Mouse (Mus musculus): ENCODE measurements around the gene D630003M21Rik. TPM values are rescaled to one million over a fixed set of nuclear protein-coding genes. Genes with fewer than 3 reads are reported as not detected.
A peak's percentile ranks its signal among the peaks of the same experiment; 100 is the strongest.

Gene D630003M21Rik
- total RNA-seq, 1 experiment = 0.89 TPM

GRCm38 (mm10) chr2:158258781-158259180 is 29.8 kb upstream of the D630003M21Rik start:
- H3K27ac ChIP-seq (ENCODE audit: insufficient read depth, low read depth, low read length, poor library complexity, severe bottlenecking) = no peak overlapping the region
- H3K4me3 ChIP-seq (ENCODE audit: insufficient read depth in 1 of 2, low read depth in 1 of 2, low read length in 2 of 2, poor library complexity in 1 of 2, severe bottlenecking in 1 of 2) = peak overlapping the region in 1 of 2 experiments; percentile 44; a peak in 2 of 4 replicates
- H3K9me3 ChIP-seq (ENCODE audit: control insufficient read depth, insufficient read depth, low read depth, low read length) = no peaks in the 10 kb centered on the region
- DNase-seq (ENCODE audit: low read depth, low spot score) = peak; percentile 90
- TF ChIP-seq CHD2 (IDR thresholded peaks at IDR 0.05; ENCODE audit: low read depth, low read length) (no peak), ZNF384 (IDR thresholded peaks at IDR 0.05; ENCODE audit: low read depth, low read length) (no peak), HCFC1 (IDR thresholded peaks at IDR 0.05; ENCODE audit: borderline replicate concordance, insufficient read depth, low read length) (no peak), MAFK (IDR thresholded peaks at IDR 0.05; ENCODE audit: insufficient read depth, low read depth, low read length) (no peak), ZC3H11A (IDR thresholded peaks at IDR 0.05; ENCODE audit: borderline replicate concordance, low read depth, low read length) (no peak)
- H3K4me1 ChIP-seq (ENCODE audit: control insufficient read depth in 2 of 2, insufficient read depth in 2 of 2, low read length in 2 of 2, poor library complexity in 1 of 2) = peaks cover 3 to 8% of the 10 kb centered on the region in 2 experiments; a peak in 2 of 4 replicates
- H3K36me3 ChIP-seq (ENCODE audit: control insufficient read depth, insufficient read depth, low read length, poor library complexity, severe bottlenecking) = no peaks in the 10 kb centered on the region
- peak overlapping the region; percentile 20; the same call in 1 of the 2 replicates for H3K9ac ChIP-seq (ENCODE audit: insufficient read depth, low read depth, low read length, poor library complexity, severe bottlenecking)
- in situ Hi-C loops (cut with MboI; ENCODE audit: low sequenced_read_pairs in 2 of 2, unreplicated experiment in 2 of 2) = no loop called here

- peak within 1 kb of the TSS; percentile 42 to 44 for H3K4me3 ChIP-seq (ENCODE audit: insufficient read depth in 1 of 2, low read depth in 1 of 2, low read length in 2 of 2, poor library complexity in 1 of 2, severe bottlenecking in 1 of 2)
- TF ChIP-seq MAFK (IDR thresholded peaks at IDR 0.05; ENCODE audit: insufficient read depth, low read depth, low read length) (no peak), ZNF384 (IDR thresholded peaks at IDR 0.05; ENCODE audit: low read depth, low read length) (no peak), HCFC1 (IDR thresholded peaks at IDR 0.05; ENCODE audit: borderline replicate concordance, insufficient read depth, low read length) (no peak), ZC3H11A (IDR thresholded peaks at IDR 0.05; ENCODE audit: borderline replicate concordance, low read depth, low read length) (no peak), CHD2 (IDR thresholded peaks at IDR 0.05; ENCODE audit: low read depth, low read length) (no peak)
These were observed 29.0 kb upstream of the D630003M21Rik start, which contains the start of gene Bpi for GRCm38 (mm10) chr2:158258005-158258418. TSS of gene Bpi (plus strand) at chr2:158258094.

GRCm38 (mm10) chr2:158256894-158257293 is 27.9 kb upstream of the D630003M21Rik start:
- no peak overlapping the region for H3K27ac ChIP-seq (ENCODE audit: insufficient read depth, low read depth, low read length, poor library complexity, severe bottlenecking)

More at GRCm38 (mm10) chr2:158258005-158258418, 29.0 kb upstream of the D630003M21Rik start, which contains the start of gene Bpi:
- Histone ChIP-seq H3K36me3 (ENCODE audit: control insufficient read depth, insufficient read depth, low read length, poor library complexity, severe bottlenecking) (no peaks in the 10 kb centered on the region), H3K4me1 (ENCODE audit: control insufficient read depth in 2 of 2, insufficient read depth in 2 of 2, low read length in 2 of 2, poor library complexity in 1 of 2) (peaks cover 3 to 8% of the 10 kb centered on the region in 2 experiments; a peak in 2 of 4 replicates), H3K9me3 (ENCODE audit: control insufficient read depth, insufficient read depth, low read depth, low read length) (no peaks in the 10 kb centered on the region), H3K9ac (ENCODE audit: insufficient read depth, low read depth, low read length, poor library complexity, severe bottlenecking) (peak within 1 kb of the TSS; percentile 26), H3K27ac (ENCODE audit: insufficient read depth, low read depth, low read length, poor library complexity, severe bottlenecking) (no peak within 1 kb of the TSS)
- DNase-seq (ENCODE audit: low read depth, low spot score) = no peak
- in situ Hi-C loops (cut with MboI; ENCODE audit: low sequenced_read_pairs in 2 of 2, unreplicated experiment in 2 of 2) = no loop called here

GRCm38 (mm10) chr2:158253806-158254205 is 24.8 kb upstream of the D630003M21Rik start:
- in situ Hi-C loops (cut with MboI; ENCODE audit: low sequenced_read_pairs in 2 of 2, unreplicated experiment in 2 of 2) = no loop called here
- H3K9me3 ChIP-seq (ENCODE audit: control insufficient read depth, insufficient read depth, low read depth, low read length) = no peaks in the 10 kb centered on the region
- no peak overlapping the region for H3K4me3 ChIP-seq (ENCODE audit: insufficient read depth in 1 of 2, low read depth in 1 of 2, low read length in 2 of 2, poor library complexity in 1 of 2, severe bottlenecking in 1 of 2)
- no peak overlapping the region for H3K9ac ChIP-seq (ENCODE audit: insufficient read depth, low read depth, low read length, poor library complexity, severe bottlenecking)
- peaks cover 3 to 8% of the 10 kb centered on the region in 2 experiments; a peak in 2 of 4 replicates for H3K4me1 ChIP-seq (ENCODE audit: control insufficient read depth in 2 of 2, insufficient read depth in 2 of 2, low read length in 2 of 2, poor library complexity in 1 of 2)
- no peak for DNase-seq (ENCODE audit: low read depth, low spot score)
- H3K36me3 ChIP-seq (ENCODE audit: control insufficient read depth, insufficient read depth, low read length, poor library complexity, severe bottlenecking) = no peaks in the 10 kb centered on the region
- no peak overlapping the region for H3K27ac ChIP-seq (ENCODE audit: insufficient read depth, low read depth, low read length, poor library complexity, severe bottlenecking)
- no peak for TF ChIP-seq CHD2 (IDR thresholded peaks at IDR 0.05; ENCODE audit: low read depth, low read length)
- no peak for TF ChIP-seq HCFC1 (IDR thresholded peaks at IDR 0.05; ENCODE audit: borderline replicate concordance, insufficient read depth, low read length)
- TF ChIP-seq MAFK (IDR thresholded peaks at IDR 0.05; ENCODE audit: insufficient read depth, low read depth, low read length) = no peak
- no peak for TF ChIP-seq ZNF384 (IDR thresholded peaks at IDR 0.05; ENCODE audit: low read depth, low read length)
- TF ChIP-seq ZC3H11A (IDR thresholded peaks at IDR 0.05; ENCODE audit: borderline replicate concordance, low read depth, low read length) = no peak

More at GRCm38 (mm10) chr2:158256894-158257293, 27.9 kb upstream of the D630003M21Rik start:
- peak; percentile 22 for DNase-seq (ENCODE audit: low read depth, low spot score)
- H3K4me1 ChIP-seq (ENCODE audit: control insufficient read depth in 2 of 2, insufficient read depth in 2 of 2, low read length in 2 of 2, poor library complexity in 1 of 2) = peaks cover 3 to 8% of the 10 kb centered on the region in 2 experiments; a peak in 2 of 4 replicates
- no peaks in the 10 kb centered on the region for H3K9me3 ChIP-seq (ENCODE audit: control insufficient read depth, insufficient read depth, low read depth, low read length)
- in situ Hi-C loops (cut with MboI; ENCODE audit: low sequenced_read_pairs in 2 of 2, unreplicated experiment in 2 of 2) = no loop called here
- no peak overlapping the region for H3K9ac ChIP-seq (ENCODE audit: insufficient read depth, low read depth, low read length, poor library complexity, severe bottlenecking)
- H3K36me3 ChIP-seq (ENCODE audit: control insufficient read depth, insufficient read depth, low read length, poor library complexity, severe bottlenecking) = no peaks in the 10 kb centered on the region
- TF ChIP-seq MAFK (IDR thresholded peaks at IDR 0.05; ENCODE audit: insufficient read depth, low read depth, low read length) (no peak), CHD2 (IDR thresholded peaks at IDR 0.05; ENCODE audit: low read depth, low read length) (no peak), ZC3H11A (IDR thresholded peaks at IDR 0.05; ENCODE audit: borderline replicate concordance, low read depth, low read length) (no peak), HCFC1 (IDR thresholded peaks at IDR 0.05; ENCODE audit: borderline replicate concordance, insufficient read depth, low read length) (no peak), ZNF384 (IDR thresholded peaks at IDR 0.05; ENCODE audit: low read depth, low read length) (no peak)
- H3K4me3 ChIP-seq (ENCODE audit: insufficient read depth in 1 of 2, low read depth in 1 of 2, low read length in 2 of 2, poor library complexity in 1 of 2, severe bottlenecking in 1 of 2) = no peak overlapping the region
